Mouse (Mus musculus): Measurements from ENCODE around the gene Specc1l. TPM values are rescaled to one million over a fixed set of nuclear protein-coding genes. Genes with fewer than 3 reads are reported as not detected.
"Not testable (repeated sequence)": the region's sequence is repeated elsewhere in the genome, so short reads cannot be mapped to it uniquely, and the experiment has no call there.

Gene Specc1l
- polyA plus RNA-seq, 1 experiment from 2014 or later, result 37.2 TPM

DNA sequence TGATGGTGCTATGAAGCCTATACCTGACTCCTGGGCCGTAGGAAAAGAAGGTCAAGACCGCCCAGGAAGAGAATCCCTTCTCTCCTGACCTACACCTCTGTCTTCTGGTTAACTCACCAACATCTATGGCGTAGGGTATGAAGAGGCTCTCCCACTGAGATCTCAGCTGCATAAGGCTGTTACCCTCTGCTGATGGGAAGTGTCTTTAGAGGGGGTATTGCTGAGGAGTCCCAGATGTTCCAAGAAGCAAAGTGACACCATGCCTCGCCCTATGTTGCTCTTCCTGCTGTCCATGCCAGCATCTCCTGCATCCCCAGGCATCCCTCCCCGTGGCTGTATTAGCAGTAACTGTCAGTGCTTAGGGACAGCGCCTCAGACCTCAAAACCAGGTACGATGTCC lies 127.5 kb downstream of the Specc1l start:
- H3K27me3 ChIP-seq (replicated peaks), result no peaks in the 10 kb centered on the region
- H3K4me2 ChIP-seq, result no peak overlapping the region
- H3K36me3 ChIP-seq (replicated peaks), result no peaks in the 10 kb centered on the region
- H3K4me1 ChIP-seq, result no peaks in the 10 kb centered on the region
- no peak overlapping the region for H3K9ac ChIP-seq
- H3K9me3 ChIP-seq, result no peaks in the 10 kb centered on the region
- H3K4me3 ChIP-seq, result no peak overlapping the region
- H3K27ac ChIP-seq, result no peak overlapping the region
- 90% methylated on average over 7 of the region's 7 CpGs for WGBS
- no peak for ATAC-seq (replicated peaks)

GRCm38 (mm10) chr10:75341936-75342335 lies 130.1 kb downstream of the Specc1l start:
- Histone ChIP-seq H3K4me1 (no peaks in the 10 kb centered on the region), H3K36me3 (replicated peaks) (no peaks in the 10 kb centered on the region), H3K27me3 (replicated peaks) (no peaks in the 10 kb centered on the region), H3K9ac (no peak overlapping the region), H3K4me2 (no peak overlapping the region), H3K27ac (no peak overlapping the region), H3K9me3 (no peaks in the 10 kb centered on the region), H3K4me3 (no peak overlapping the region)
- ATAC-seq (replicated peaks), result no peak
- 42% methylated on average over 8 of the region's 8 CpGs for WGBS

- H3K4me2 ChIP-seq; H3K36me3 ChIP-seq (replicated peaks); H3K4me3 ChIP-seq; H3K9me3 ChIP-seq; ATAC-seq (replicated peaks); H3K4me1 ChIP-seq; H3K27ac ChIP-seq; H3K9ac ChIP-seq; H3K27me3 ChIP-seq (replicated peaks): not testable (repeated sequence)
- WGBS, result 75% methylated on average over 1 of the region's 1 CpGs
Measured at GRCm38 (mm10) chr10:75344563-75344962, 132.7 kb downstream of the Specc1l start.

DNA sequence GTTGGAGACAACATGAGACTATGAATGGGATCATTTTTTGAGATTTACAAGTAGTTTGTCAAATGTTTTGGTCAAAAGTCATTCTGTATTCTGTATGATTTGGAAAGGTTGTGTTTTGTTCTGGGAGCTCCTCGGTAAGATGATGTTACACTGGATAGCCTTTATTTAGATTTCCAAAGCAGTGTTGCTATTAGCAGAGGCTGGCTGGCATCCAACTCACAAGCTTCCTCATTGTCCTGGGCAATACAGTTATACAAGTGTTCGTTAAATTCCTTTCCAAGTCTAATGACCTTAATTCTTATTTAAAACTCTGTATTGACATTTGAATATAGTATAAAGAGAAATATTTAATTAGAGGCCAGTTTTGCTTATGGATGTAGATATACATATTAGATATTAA lies 133.4 kb downstream of the Specc1l start:
- Histone ChIP-seq H3K27me3 (replicated peaks) (no peaks in the 10 kb centered on the region), H3K4me3 (no peak overlapping the region), H3K9ac (no peak overlapping the region), H3K4me1 (no peaks in the 10 kb centered on the region), H3K27ac (no peak overlapping the region), H3K4me2 (no peak overlapping the region), H3K36me3 (replicated peaks) (no peaks in the 10 kb centered on the region), H3K9me3 (no peaks in the 10 kb centered on the region)
- WGBS, result 52% methylated on average over 2 of the region's 2 CpGs
- no peak for ATAC-seq (replicated peaks)

DNA sequence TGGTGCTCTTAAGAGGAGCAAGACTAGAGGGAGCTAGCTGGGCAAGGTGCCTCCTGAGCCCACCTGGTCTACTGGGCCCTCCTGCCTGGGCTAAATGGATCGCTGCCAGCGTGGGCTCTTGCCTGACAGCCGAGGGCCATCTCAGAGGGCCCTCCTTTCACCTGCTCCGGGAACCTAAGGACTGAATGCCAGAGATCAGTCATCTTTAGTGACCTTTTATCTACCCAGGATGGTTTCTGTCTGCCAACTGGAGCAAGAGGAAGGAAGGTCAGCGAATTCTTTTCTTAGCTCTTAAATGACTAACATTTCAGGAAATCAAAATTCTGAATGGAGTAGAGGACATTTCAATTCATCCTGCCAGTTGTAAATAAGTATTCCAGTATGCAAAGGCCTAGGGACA lies 138.7 kb downstream of the Specc1l start:
- no peak overlapping the region for H3K27ac ChIP-seq
- WGBS, result 81% methylated on average over 5 of the region's 5 CpGs

GRCm38 (mm10) chr10:75352541-75352940 lies 140.7 kb downstream of the Specc1l start:
- no peak for ATAC-seq (replicated peaks)
- no peak overlapping the region for H3K4me3 ChIP-seq
- H3K9me3 ChIP-seq, result no peaks in the 10 kb centered on the region
- no peak overlapping the region for H3K4me2 ChIP-seq
- H3K27ac ChIP-seq, result no peak overlapping the region
- H3K27me3 ChIP-seq (replicated peaks), result no peaks in the 10 kb centered on the region
- no peak overlapping the region for H3K9ac ChIP-seq
- no peaks in the 10 kb centered on the region for H3K36me3 ChIP-seq (replicated peaks)
- WGBS, result 95% methylated on average over 12 of the region's 12 CpGs
- H3K4me1 ChIP-seq, result no peaks in the 10 kb centered on the region

More for the DNA sequence above, 138.7 kb downstream of the Specc1l start:
- Histone ChIP-seq H3K4me3 (no peak overlapping the region), H3K4me1 (no peaks in the 10 kb centered on the region), H3K9me3 (no peaks in the 10 kb centered on the region), H3K27me3 (replicated peaks) (no peaks in the 10 kb centered on the region), H3K36me3 (replicated peaks) (no peaks in the 10 kb centered on the region), H3K9ac (no peak overlapping the region), H3K4me2 (no peak overlapping the region)
- ATAC-seq (replicated peaks), result no peak

DNA sequence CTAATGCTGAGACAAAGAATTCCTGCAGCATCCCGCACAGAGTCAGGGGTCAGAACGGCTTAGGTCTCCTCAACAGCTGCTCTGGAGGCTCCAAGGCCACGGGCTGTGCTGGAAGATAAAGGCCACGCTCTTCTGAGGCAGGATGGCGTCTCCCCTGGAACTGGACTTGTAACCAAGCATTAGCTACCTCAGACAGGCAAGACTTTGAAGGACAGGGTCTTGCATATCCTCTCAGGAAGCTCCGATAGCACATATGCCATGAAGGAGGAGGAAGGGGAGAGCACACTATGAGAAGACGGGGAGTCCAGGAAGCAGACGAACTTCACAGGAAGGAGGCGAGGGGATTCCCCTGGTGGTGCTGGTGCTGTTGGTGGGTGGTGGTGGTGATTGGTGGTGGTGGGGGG lies 142.0 kb downstream of the Specc1l start:
- H3K4me2 ChIP-seq; ATAC-seq (replicated peaks); H3K4me1 ChIP-seq; H3K9ac ChIP-seq; H3K27me3 ChIP-seq (replicated peaks); H3K4me3 ChIP-seq; H3K36me3 ChIP-seq (replicated peaks); H3K27ac ChIP-seq; H3K9me3 ChIP-seq: not testable (repeated sequence)
- WGBS, result 51% methylated on average over 7 of the region's 9 CpGs

DNA sequence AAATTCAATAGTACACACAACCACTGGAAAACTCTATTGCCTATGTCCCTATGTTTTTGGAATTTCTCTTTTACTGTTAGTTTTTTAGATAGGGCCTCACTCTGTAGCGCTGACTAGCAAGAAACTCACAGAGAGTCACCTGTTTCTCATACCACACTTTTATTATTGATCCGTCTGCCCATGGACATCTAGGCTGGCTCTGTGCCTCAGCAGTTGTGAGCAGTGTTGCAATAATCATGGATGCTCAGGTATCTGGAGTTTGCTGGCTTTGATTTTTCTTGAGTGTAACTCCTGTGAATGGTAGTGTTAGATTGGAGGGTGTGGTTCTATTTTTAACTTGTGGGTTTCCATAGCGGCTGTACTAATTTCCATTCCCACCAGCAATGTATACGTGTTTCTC lies 143.5 kb downstream of the Specc1l start:
- 74% methylated on average over 4 of the region's 4 CpGs for WGBS
- Histone ChIP-seq H3K9ac (no peak overlapping the region), H3K27me3 (replicated peaks) (no peaks in the 10 kb centered on the region), H3K27ac (no peak overlapping the region), H3K4me2 (no peak overlapping the region), H3K4me3 (no peak overlapping the region), H3K9me3 (no peaks in the 10 kb centered on the region), H3K36me3 (replicated peaks) (no peaks in the 10 kb centered on the region), H3K4me1 (no peaks in the 10 kb centered on the region)
- ATAC-seq (replicated peaks), result no peak

Other genes with a start within 250 kb of the Specc1l start
- gene Gnaz, start 244.9 kb upstream of the Specc1l start, polyA plus RNA-seq (2015; fragmentation: Nextera tagmentation; extraction: Ambion mirVana), result 86.2 and 96.0 TPM in 2 replicates
- 0.54 and 1.5 TPM in 2 replicates for gene Rsph14, start 179.5 kb upstream of the Specc1l start, polyA plus RNA-seq (2015; fragmentation: Nextera tagmentation; extraction: Ambion mirVana)
- gene Rab36, start 175.0 kb upstream of the Specc1l start, polyA plus RNA-seq (2015; fragmentation: Nextera tagmentation; extraction: Ambion mirVana), result 22.2 and 23.2 TPM in 2 replicates
- gene Bcr, start 151.5 kb upstream of the Specc1l start, polyA plus RNA-seq (2015; fragmentation: Nextera tagmentation; extraction: Ambion mirVana), result 17.9 and 19.2 TPM in 2 replicates
- gene Adora2a, start 104.8 kb downstream of the Specc1l start, polyA plus RNA-seq (2015; fragmentation: Nextera tagmentation; extraction: Ambion mirVana), result 3.8 and 4.0 TPM in 2 replicates
- gene Upb1, start 189.0 kb downstream of the Specc1l start, polyA plus RNA-seq (2015; fragmentation: Nextera tagmentation; extraction: Ambion mirVana), result 0.28 and 0.51 TPM in 2 replicates

All from midbrain, embryonic 15.5 days (tissue).